Mouse (Mus musculus) retina, postnatal 1 day (tissue): ENCODE measurements around the gene Atxn10.

Source experiments
- DNase-seq: peaks from one replicate; pipeline ENCODE4 v3.0.0-alpha.2; 2012

Atxn10 gene

DNA sequence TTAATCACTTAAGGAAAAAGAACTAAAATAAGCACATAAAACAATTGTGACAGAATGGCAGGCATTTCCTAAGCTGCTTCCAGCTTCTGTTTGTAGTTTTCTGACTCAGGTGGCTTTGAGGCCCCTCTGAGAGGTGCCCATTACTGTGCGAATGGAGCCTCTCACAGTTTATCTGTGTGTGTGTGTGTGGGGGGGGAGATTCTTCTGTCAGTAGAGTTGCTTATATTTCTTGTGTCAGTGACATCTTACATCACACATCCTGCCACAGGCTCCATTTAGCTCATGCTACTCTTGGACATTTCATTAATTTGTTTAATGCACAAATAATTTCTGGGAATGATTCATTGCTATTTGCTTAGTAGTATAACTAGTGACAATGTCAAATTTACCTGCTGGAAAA lies 70.8 kb downstream of the Atxn10 start:
- no peak for DNase-seq

DNA sequence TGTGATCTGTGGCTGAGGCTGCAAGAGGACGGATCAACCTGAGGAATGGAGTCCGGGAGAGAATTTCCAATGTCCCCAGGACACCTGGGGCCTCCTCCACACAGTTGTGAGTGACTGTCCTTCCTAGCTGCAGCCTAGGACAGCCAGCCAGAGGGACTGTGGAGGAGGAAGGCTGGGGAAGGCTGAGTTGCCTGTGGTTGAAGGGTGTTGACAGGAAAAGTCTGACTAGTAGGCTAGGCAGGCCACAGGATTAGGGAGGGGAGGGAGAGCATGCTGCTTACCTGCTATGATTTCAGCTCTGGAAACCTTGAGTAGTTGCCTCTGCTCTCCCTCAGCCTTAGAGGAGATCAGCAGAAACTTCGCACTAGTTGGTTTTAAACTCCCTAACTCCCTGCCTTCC lies 71.3 kb downstream of the Atxn10 start:
- no peak for DNase-seq

DNA sequence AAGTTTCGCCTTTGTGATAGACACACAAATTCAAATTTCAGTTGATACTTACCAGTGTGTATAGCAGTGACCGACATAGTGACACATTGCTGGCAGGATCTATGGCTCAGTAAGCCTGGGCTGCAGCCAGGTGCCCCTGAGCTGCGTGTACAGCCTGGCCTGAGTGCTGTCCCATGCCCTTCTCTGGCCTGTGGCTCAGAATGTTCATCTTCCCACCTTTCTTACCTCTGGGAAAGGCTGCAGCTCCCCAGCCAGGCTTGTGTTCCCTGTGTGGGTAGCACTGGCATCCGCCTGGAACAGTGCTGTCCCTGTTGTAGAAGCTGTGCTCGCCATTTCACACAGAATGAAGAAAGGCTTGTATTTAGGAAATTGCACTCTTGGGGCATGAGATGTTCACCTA lies 72.7 kb downstream of the Atxn10 start:
- no peak for DNase-seq

DNA sequence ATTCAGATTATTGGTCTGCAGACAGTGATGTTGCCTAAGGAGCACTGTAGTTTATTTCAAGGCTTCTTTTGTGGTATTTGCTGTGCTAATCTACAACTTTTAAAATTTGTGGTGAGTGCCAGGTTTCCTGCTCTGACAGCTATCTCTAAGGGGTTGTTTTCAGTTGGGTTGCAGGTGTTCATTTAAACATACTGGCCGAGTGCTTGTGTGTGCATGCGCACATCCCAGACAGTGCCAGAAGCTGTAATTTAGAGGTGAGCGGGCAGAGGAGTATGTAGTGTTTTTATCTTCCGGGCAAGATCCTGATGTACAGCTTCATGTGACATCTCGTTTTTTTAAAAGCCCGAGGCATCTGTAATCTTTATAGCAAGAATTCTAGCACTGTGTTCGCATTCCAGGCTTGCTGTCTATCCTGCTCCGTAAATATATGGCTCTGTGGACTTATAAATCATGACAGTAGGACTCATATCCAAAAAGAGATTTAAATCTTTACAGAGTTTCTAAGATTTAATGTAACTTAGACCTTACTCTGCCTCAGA lies 73.3 kb downstream of the Atxn10 start:
- DNase-seq, result no peak

DNA sequence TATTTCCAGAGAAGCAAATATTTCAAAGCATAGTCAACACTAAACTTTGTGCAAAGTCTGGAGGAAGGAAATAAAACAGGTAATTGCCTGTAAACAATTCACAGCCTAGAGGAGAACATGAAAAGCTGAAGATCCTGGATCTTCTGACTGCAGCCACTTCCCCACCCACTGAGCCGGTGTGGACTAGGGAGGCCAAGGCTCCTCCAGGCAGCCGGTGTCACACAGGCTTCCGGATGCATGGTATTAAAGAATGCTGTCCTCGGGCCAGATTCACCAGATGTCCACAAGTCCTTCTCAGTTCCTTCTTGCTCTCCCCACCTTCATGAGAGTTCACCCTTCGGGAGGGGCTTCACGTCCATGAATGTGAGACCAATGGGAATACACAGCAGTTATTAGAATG lies 73.8 kb downstream of the Atxn10 start:
- no peak for DNase-seq

DNA sequence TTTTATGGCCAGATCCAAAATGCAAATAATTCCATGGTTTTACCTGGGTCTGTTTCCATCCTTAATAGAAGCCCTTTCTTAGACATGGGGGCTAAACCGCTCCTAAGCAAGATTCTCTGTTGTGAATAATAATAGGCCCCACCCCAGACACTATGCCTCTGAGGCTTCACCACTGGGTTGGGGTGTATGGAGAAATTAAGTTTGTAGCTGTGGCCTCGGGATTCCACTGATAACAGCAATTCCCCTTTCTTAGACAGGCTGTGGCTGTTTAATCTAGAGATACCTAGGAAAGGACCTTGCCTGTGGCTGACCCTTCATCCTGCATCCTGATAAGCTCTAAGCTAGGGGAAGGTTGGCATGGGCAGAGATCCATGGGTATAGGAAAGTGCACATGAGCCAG lies 78.6 kb downstream of the Atxn10 start:
- DNase-seq, result no peak

DNA sequence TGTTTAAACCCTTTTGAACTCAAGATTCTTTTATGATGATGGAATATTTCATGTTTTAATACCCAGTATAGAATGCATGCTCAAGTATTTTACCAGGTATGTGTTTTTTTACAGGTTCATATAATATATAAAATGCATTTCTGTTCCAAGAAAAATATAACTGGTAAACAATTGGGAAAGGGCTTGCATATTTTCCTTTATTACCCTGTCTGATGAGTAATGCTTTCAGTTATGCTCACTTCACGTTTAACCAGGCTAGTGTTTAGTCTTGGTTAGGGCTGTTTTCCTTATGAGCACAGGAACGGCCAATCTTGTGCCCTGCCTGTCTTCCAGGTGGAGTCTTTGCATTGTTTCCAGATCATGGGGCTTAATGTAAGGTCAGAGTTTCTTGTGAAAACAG lies 84.6 kb downstream of the Atxn10 start:
- DNase-seq, result no peak

DNA sequence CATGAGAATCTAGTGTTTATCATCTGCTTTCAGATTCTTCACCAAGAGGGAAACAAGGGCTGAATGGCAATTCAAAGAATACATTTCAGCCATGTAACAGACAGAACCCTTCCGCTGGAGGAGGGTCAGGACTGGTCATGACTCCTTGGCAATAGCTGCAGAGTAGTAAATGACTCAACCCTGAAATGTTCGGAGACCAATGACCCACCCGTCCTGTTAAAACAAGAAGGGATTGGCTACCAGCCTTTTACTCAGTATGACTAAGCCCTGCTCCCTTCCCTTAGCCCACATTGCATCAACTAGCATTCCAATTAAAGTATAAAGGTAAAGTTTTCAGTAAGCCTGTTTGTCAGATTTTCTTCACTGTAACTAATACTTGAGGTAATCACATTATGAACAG lies 88.2 kb downstream of the Atxn10 start:
- no peak for DNase-seq

DNA sequence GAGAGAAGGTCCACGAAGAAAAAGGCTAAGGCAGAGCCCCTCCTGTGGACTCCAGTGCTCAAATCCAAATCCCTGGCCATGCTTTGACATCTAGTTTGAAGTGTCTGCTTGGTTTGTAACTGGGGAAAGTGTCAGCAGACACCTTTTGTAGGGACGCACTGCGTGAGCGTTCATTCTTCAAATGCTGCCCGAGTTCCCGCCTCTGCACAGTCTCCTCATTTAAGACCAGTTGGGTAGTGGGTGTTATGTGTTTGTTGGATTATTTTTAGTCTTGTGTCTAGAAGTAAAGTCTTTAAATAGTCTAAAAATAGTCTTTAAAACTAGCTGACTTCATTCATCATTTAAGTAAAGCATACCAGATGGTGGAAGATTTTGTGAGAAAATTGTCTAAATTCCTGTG lies 92.1 kb downstream of the Atxn10 start:
- no peak for DNase-seq

DNA sequence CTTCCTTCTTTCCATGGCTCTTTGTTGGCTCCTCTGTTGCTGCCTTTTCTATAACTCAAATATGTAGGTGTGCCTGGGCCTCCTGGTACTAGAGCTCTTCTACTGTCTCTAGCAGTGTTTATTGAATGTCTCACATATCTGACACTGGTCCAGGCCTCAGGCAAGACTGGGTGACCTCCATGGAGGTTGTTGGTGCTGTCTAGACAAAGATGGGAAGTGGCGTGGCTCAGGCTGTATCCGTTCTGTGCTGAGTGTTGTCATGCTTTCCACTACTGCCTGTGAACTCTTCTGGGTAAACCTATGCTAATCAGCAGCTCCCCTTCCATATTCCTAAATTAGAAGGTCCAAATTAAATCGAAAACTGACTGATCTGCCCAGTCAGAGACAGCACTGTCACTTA lies 106.5 kb downstream of the Atxn10 start:
- no peak for DNase-seq

DNA sequence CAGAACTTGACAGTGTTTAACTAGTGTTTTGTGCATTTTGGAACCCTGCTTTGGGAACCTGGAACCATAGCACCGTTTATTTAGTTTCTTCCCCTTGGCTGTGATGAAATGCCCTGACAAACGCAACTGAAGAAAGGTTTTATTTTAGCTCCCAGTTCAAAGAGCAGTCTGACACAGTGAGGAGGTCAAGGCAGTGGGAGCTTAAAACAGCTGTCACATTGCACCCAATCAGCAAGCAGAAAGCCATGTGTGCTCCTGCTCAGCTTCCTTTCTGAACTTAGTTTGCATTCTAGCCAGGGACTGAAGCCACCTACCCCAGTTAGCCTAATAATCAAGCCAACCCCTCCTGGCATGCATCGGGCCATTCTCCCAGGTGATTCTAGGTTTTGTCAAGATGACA lies 110.6 kb downstream of the Atxn10 start:
- no peak for DNase-seq

DNA sequence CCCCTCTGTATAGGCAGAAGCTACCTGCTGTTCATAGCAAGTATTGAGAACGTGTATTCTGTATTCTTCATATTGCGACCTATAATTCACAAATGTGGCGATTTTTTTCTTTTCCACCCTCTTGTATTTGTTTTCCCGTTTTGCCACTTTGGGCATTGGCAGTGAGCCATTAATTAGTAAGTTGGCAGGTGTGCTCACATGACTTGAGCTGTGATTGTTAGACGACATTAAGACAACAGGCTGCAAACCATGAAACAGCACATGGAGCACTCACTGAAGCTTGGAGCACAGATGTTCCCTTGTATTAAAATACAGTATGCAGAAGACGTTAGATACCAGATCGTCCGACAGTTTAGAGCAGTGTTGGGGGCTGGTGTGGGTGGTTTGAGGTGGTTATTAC lies 120.8 kb downstream of the Atxn10 start:
- no peak for DNase-seq

DNA sequence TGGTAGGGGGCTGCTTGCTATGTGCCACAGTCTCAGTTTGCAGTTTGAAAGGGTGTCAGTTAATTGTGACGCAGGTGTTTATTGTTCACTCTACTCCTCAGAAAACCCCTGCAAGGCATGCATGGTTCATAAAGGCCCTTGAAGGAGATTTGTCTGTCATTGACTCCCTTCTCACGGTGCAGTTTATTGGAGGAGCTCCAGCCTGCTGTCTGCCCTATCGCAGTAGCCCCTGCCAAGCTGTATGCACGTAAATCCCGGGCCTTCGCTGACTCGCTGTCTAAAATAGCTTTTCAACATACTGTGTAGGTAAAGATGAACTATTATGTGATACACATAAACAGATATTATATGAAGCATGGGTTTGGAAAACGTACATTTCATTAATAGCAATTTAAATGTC lies 121.8 kb downstream of the Atxn10 start:
- no peak for DNase-seq

DNA sequence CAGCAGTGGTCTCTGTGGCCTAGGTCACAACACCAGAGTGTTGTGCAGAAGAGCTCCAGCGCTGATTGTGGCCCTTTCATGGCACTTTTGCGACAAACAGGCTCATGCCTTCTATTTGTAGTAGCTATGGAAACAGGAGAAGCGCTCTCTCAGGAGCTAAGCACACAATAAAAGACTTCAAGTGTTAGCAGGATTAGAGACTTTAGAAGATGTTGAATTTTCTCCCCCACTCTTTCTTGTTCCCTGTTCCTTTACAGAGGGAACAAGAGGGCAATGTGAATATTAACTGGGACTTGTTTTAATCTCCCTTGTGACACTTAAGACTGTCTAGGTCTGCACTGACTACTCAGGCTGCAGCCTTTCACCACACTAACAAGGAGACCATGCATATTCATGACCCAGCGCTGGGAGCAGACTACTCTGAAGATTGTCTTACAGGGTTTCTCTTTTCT lies 122.6 kb downstream of the Atxn10 start:
- DNase-seq, result no peak

DNA sequence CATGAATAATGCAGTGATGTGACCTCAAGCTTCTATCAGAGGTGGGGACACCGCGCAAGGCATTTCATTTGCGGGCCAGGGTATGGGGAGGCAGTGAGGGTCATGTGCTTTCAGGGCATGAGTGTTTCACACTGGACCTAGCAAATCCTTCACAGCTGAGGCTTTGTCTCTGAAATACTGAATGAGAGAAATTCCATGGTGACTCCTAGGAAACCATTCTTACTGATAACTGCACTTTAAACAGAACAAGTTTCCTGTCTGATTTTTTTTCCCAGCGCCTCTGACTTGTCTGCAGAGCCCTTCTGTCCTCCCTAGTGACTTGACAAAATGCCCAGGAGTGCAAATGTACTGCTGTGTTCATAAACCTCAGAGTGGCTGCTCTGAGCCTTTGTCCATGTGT lies 125.5 kb downstream of the Atxn10 start:
- no peak for DNase-seq

DNA sequence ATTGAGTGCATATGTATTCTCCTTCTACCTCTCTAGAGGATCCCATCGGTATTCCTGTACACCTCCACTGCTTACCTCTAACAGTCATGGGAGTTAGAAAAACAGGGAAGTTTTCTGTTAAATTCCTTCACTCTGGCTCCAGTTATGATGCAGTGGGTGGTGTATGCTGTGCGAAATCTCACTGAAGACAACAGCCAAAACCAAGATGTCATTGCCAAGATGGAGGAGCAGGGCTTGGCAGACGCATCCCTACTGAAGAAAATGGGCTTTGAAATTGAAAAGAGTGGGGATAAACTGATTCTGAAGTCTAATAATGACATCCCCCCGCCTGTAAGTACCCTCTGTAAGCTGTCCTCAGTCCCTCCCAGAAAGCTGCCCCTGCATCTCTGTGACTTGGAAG lies 126.1 kb downstream of the Atxn10 start:
- no peak for DNase-seq

DNA sequence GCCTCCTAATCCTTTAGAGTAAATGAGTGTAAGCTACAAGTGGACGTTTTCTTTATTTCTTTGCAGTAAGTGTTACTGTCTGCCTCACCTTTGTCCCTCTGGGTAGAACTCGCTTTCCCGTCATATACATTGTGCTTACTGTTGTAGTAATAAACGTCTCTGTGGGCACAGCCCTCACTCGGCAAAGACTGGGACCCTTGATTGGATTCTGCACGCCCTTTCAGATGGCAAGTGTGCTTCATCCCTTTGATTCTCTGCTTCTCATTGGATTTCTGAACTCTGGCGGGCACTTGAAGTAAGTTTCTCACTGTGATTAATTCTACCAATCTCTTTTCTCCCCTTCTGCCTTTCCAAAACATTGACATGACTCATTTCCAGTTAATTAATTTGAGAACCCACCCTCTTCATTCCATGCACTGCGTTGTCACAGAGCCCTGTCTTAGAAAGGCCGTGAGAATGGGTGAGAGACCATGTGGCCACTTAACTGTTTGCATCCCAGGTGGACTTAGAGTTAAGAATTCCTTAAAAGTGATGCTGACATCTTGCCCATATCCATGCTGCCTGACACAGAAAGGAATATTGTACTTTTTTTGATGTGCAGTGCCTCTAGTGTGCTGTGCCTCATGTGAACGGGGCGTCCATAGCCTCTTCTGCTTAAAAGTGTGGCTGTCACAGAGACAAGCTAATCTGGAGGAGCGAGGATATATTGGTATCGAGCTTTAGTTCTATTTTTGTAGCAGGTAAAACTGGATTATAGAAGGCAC lies 127.2 kb downstream of the Atxn10 start:
- peak; percentile 38 for DNase-seq

DNA sequence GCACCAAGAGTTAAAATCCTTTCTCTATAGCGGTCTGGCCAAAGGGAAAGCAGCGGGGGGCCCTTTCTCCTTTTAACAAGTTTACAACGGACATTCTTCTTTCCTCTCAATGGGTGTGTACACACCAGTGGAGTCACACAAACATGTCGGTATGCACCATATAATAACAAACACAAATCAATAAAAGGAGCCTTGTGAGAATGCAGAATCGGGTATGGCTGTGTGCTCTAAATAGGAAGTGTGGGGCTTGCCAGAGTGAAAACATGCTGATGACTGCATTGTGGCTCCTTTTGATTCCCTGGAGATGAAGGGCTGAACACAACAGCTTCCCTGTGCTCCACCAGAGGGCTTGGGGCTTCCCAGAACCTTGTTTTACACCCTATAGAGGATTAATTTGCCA lies 128.1 kb downstream of the Atxn10 start:
- peak; percentile 70 for DNase-seq

DNA sequence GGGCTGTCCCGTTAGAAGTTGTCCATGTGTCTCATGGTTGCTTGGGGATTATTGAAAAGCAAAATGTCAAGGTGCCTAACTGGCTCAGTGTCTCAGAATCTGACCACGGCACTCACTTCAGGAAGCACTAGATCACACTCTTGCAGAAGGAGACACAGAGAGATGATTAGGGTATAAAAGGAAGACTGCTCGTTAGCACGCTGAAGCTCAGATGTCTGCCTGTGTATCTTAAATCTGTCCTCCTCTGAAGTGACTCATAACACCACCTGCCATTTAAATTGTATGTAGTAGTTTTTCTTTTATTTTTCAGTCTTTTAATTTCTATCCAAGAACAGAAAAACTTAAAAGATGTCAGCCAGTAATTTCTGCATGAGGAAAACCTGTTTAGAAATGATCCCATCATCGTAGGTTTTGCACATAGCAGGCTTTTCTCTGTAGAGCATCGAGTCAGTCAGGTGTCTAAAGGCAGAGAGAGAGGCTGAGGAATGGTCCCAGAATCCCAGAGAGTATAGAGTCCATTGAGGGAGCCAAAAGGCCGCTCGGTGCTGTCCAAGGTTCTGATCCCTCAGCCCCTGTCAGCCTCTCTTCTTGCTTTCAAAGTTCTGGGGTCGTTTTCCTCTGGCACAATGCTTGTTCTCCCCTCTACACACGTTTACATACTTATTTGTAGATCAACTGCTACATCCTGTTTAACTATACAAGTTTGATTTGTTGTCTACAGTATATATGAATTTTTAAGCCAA lies 128.9 kb downstream of the Atxn10 start:
- DNase-seq, result peak; percentile 46

DNA sequence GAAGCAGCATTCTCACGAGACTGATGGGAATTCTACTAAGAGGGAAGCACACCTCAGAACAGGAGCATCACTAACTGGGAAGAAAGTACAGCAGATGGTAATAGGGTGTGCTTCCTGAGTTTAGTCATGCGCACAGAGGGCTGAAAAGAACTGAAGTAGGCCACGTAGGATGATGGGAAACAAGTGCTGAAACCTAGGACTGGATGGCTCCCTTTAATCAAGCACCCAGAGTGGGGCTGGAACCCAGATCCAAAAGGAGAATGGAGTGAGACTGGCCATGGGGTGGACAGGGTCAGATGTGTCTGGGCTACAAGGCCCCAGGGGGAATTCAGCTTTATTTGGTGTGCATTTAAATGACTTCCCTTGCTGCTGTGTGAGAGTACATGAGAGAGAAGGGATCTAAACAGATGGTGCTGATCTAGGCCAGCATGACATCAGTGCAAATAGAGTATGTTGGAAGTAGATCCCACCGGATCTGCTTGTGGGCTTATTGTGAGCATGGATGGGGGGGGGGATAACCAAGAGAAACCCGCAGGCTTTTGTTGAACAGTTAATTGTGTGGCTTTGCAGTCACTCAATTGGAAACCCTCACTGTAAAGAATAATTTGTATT lies 130.5 kb downstream of the Atxn10 start:
- peak; percentile 56 for DNase-seq

DNA sequence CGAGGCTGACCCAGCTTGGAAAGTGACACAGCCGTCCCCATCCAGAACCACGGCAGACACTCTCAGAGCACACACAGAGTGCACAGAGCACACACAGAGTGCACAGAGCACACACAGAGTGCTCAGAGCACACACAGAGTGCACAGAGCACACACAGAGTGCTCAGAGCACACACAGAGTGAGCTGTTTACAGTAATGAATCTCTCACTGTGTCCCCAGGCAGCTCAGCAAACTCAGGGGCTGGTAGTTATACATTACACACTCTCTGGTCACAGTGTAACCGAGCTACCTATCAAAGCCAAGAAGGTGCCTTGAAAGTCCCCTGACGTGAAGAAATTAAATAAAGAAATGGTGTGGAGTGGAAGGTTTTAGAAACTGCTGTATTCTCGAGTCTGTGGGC lies 133.4 kb downstream of the Atxn10 start:
- no peak for DNase-seq

DNA sequence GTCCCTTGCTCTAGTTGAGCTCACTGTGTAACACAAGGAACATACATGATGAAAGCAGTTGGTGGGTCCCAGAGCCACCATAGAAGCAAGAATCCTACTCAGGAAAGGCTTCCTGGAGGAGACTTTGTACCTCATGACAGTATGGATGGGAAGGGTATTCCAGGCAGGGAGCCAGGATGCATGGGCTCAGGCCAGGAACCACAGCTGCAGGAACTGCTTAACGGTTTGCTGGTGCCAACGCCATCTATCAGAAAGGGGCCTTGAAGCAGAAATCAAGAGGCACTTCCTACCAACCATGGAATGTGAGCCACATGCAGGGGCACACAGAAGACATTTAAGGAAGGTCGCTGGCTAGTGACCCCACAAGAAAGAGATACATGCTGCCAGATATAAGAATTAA lies 138.7 kb downstream of the Atxn10 start:
- DNase-seq, result no peak

DNA sequence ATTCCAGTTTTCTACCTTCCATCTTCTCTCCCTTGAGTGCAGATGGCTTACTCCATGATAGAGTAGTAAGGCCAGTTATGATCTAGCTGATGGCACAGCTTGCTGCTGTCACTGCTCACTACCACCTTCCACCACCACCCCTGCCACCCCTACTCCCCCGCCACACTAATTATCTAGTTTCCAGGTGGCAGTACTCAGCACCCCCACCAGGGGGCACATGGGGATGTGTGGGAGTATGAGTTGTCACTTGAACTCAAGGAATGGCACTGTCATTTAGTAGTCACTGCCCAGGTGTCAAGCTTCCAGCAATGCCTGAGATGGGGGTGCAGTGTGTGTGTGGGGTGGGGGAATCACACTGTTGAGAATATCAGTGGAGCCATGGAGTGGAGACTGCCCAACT lies 141.5 kb downstream of the Atxn10 start:
- peak; percentile 87 for DNase-seq

DNA sequence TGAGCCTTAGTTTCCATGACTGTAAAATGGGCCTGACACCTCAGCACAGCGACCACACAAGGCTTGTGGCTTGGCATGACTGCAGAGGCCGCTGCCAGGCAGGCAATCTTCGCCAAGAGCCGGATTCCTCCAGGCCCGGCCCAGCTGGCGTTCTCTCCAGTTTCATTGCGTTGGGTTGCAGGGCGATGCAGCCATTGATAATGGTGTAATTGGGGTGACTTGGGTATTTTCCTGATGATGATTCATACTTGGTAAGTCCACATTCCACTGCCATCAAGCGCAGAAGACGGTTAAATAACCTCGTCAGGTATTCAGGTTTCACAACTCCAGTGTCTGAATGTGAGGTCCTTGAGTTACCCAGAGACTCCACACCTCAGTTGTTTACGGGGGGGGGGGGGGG lies 143.3 kb downstream of the Atxn10 start:
- no peak for DNase-seq
